Mouse (Mus musculus): ENCODE results near the gene Rab5c. TPM values are rescaled to one million over a fixed set of nuclear protein-coding genes. Genes with fewer than 3 reads are reported as not detected.

The Rab5c gene
- polyA plus RNA-seq, 1 experiment from 2014 or later, result 24.5 TPM

- H3K9me3 ChIP-seq, result no peaks in the 10 kb centered on the region
- no peaks in the 10 kb centered on the region for H3K36me3 ChIP-seq
- ATAC-seq (ENCODE audit: low FRiP score, low read depth), result no peak
- H3K9ac ChIP-seq, result no peak overlapping the region
- H3K4me2 ChIP-seq (replicated peaks), result no peak overlapping the region
- no peak overlapping the region for H3K27ac ChIP-seq
- 79% methylated on average over 9 of the region's 9 CpGs for WGBS
- peaks cover 18% of the 10 kb centered on the region for H3K27me3 ChIP-seq
- H3K4me1 ChIP-seq, result peaks cover 11% of the 10 kb centered on the region
- no peak overlapping the region for H3K4me3 ChIP-seq
Measured at GRCm38 (mm10) chr11:100766726-100767125, 28.7 kb upstream of the Rab5c start.

- no peak for ATAC-seq (ENCODE audit: low FRiP score, low read depth)
- Histone ChIP-seq H3K9me3 (no peaks in the 10 kb centered on the region), H3K36me3 (no peaks in the 10 kb centered on the region), H3K4me2 (replicated peaks) (peak within 1 kb of the TSS; percentile 67), H3K4me3 (peak within 1 kb of the TSS; percentile 42), H3K4me1 (peaks cover 19% of the 10 kb centered on the region), H3K27ac (no peak within 1 kb of the TSS), H3K27me3 (peaks cover 57% of the 10 kb centered on the region), H3K9ac (peak within 1 kb of the TSS; percentile 27)
- WGBS, result 85% methylated on average over 7 of the region's 7 CpGs
Measured at GRCm38 (mm10) chr11:100762831-100763230, 24.8 kb upstream of the Rab5c start, which contains the start of gene Hcrt. TSS of gene Hcrt (minus strand) at chr11:100762931.

- peak overlapping the region; percentile 27 for H3K9ac ChIP-seq
- no peak; the same call in 1 of the 2 replicates for ATAC-seq (ENCODE audit: low FRiP score, low read depth)
- H3K36me3 ChIP-seq, result no peaks in the 10 kb centered on the region
- H3K4me1 ChIP-seq, result peaks cover 19% of the 10 kb centered on the region
- H3K4me2 ChIP-seq (replicated peaks), result peak overlapping the region; percentile 67
- peaks cover 67% of the 10 kb centered on the region for H3K27me3 ChIP-seq
- no peaks in the 10 kb centered on the region for H3K9me3 ChIP-seq
- under 1% methylated on average over 27 of the region's 27 CpGs for WGBS
- peak overlapping the region; percentile 42 for H3K4me3 ChIP-seq
- no peak overlapping the region for H3K27ac ChIP-seq
Measured at GRCm38 (mm10) chr11:100761547-100762045, 23.6 kb upstream of the Rab5c start.

GRCm38 (mm10) chr11:100759611-100760233, 21.7 kb upstream of the Rab5c start, which contains the start of gene Kcnh4:
TSS of gene Kcnh4 (minus strand) at chr11:100759942.
- Histone ChIP-seq H3K27me3 (peaks cover 78% of the 10 kb centered on the region), H3K4me3 (peak within 1 kb of the TSS; percentile 32), H3K9me3 (no peaks in the 10 kb centered on the region), H3K9ac (no peak within 1 kb of the TSS), H3K4me1 (peaks cover 19% of the 10 kb centered on the region), H3K36me3 (no peaks in the 10 kb centered on the region), H3K4me2 (replicated peaks) (peak within 1 kb of the TSS; percentile 59), H3K27ac (no peak within 1 kb of the TSS)
- no peak; the same call in 1 of the 2 replicates for ATAC-seq (ENCODE audit: low FRiP score, low read depth)
- under 1% methylated on average over 51 of the region's 51 CpGs for WGBS

GRCm38 (mm10) chr11:100758707-100759610, 20.9 kb upstream of the Rab5c start:
- Histone ChIP-seq H3K9ac (no peak overlapping the region), H3K36me3 (no peaks in the 10 kb centered on the region), H3K27ac (no peak overlapping the region), H3K4me2 (replicated peaks) (peak overlapping the region; percentile 59), H3K9me3 (no peaks in the 10 kb centered on the region), H3K27me3 (peaks cover 84% of the 10 kb centered on the region), H3K4me1 (peaks cover 19% of the 10 kb centered on the region), H3K4me3 (peak overlapping the region; percentile 32)
- no peak; the same call in 1 of the 2 replicates for ATAC-seq (ENCODE audit: low FRiP score, low read depth)
- WGBS, result 2% methylated on average over 35 of the region's 35 CpGs

GRCm38 (mm10) chr11:100757566-100757965, 19.6 kb upstream of the Rab5c start:
- H3K36me3 ChIP-seq, result no peaks in the 10 kb centered on the region
- no peaks in the 10 kb centered on the region for H3K9me3 ChIP-seq
- no peak for ATAC-seq (ENCODE audit: low FRiP score, low read depth)
- no peak overlapping the region for H3K4me2 ChIP-seq (replicated peaks)
- peaks cover 19% of the 10 kb centered on the region for H3K4me1 ChIP-seq
- 87% methylated on average over 12 of the region's 12 CpGs for WGBS
- H3K27ac ChIP-seq, result no peak overlapping the region
- peaks cover 82% of the 10 kb centered on the region for H3K27me3 ChIP-seq
- no peak overlapping the region for H3K4me3 ChIP-seq
- no peak overlapping the region for H3K9ac ChIP-seq

GRCm38 (mm10) chr11:100756476-100756875, 18.5 kb upstream of the Rab5c start:
- Histone ChIP-seq H3K4me1 (peaks cover 13% of the 10 kb centered on the region), H3K9ac (no peak overlapping the region), H3K9me3 (no peaks in the 10 kb centered on the region), H3K4me3 (no peak overlapping the region), H3K4me2 (replicated peaks) (no peak overlapping the region), H3K36me3 (no peaks in the 10 kb centered on the region), H3K27ac (no peak overlapping the region), H3K27me3 (peaks cover 81% of the 10 kb centered on the region)
- 64% methylated on average over 6 of the region's 6 CpGs for WGBS
- no peak for ATAC-seq (ENCODE audit: low FRiP score, low read depth)

- ATAC-seq (ENCODE audit: low FRiP score, low read depth), result no peak
Measured at GRCm38 (mm10) chr11:100754693-100755057, 16.7 kb upstream of the Rab5c start.

GRCm38 (mm10) chr11:100754021-100754692, 16.1 kb upstream of the Rab5c start:
- H3K9me3 ChIP-seq, result no peaks in the 10 kb centered on the region
- H3K27ac ChIP-seq, result no peak overlapping the region
- ATAC-seq (ENCODE audit: low FRiP score, low read depth), result no peak
- H3K4me3 ChIP-seq, result no peak overlapping the region
- peaks cover 3% of the 10 kb centered on the region for H3K4me1 ChIP-seq
- H3K27me3 ChIP-seq, result peaks cover 73% of the 10 kb centered on the region
- 89% methylated on average over 12 of the region's 12 CpGs for WGBS
- H3K4me2 ChIP-seq (replicated peaks), result no peak overlapping the region
- no peak overlapping the region for H3K9ac ChIP-seq
- H3K36me3 ChIP-seq, result no peaks in the 10 kb centered on the region

More at GRCm38 (mm10) chr11:100754693-100755057, 16.7 kb upstream of the Rab5c start:
- peaks cover 8% of the 10 kb centered on the region for H3K4me1 ChIP-seq
- H3K27me3 ChIP-seq, result peaks cover 73% of the 10 kb centered on the region
- H3K9ac ChIP-seq, result no peak overlapping the region
- no peaks in the 10 kb centered on the region for H3K9me3 ChIP-seq
- H3K27ac ChIP-seq, result no peak overlapping the region
- H3K4me3 ChIP-seq, result no peak overlapping the region
- no peaks in the 10 kb centered on the region for H3K36me3 ChIP-seq
- H3K4me2 ChIP-seq (replicated peaks), result no peak overlapping the region
- WGBS, result 92% methylated on average over 3 of the region's 3 CpGs

- no peak for ATAC-seq (ENCODE audit: low FRiP score, low read depth)
- Histone ChIP-seq H3K4me1 (no peaks in the 10 kb centered on the region), H3K4me3 (no peak overlapping the region), H3K27me3 (peaks cover 72% of the 10 kb centered on the region), H3K9ac (peak overlapping the region; percentile 25; the same call in 1 of the 2 replicates), H3K9me3 (no peaks in the 10 kb centered on the region), H3K36me3 (no peaks in the 10 kb centered on the region), H3K4me2 (replicated peaks) (no peak overlapping the region), H3K27ac (no peak overlapping the region)
- WGBS, result 34% methylated on average over 10 of the region's 10 CpGs
Measured at GRCm38 (mm10) chr11:100752294-100752693, 14.3 kb upstream of the Rab5c start.

GRCm38 (mm10) chr11:100750127-100750526, 12.1 kb upstream of the Rab5c start:
- Histone ChIP-seq H3K36me3 (no peaks in the 10 kb centered on the region), H3K4me1 (no peaks in the 10 kb centered on the region), H3K4me3 (no peak overlapping the region), H3K9me3 (no peaks in the 10 kb centered on the region), H3K27ac (no peak overlapping the region), H3K9ac (no peak overlapping the region), H3K27me3 (peaks cover 71% of the 10 kb centered on the region), H3K4me2 (replicated peaks) (no peak overlapping the region)
- no peak for ATAC-seq (ENCODE audit: low FRiP score, low read depth)
- 88% methylated on average over 16 of the region's 16 CpGs for WGBS
